Mouse (Mus musculus) c-Kit-positive CD71-negative TER-119-negative erythroid progenitor cells, embryonic 14.5 days (primary cell): Measurements from ENCODE around the gene Krtap12-1.
"Not testable (repeated sequence)": the region's sequence is repeated elsewhere in the genome, so short reads cannot be mapped to it uniquely, and the experiment has no call there.

Experiments
- DNase-seq: peaks from one replicate; pipeline ENCODE4 v3.0.0-alpha.2; 2013; ENCODE audit warnings: low read depth

The Krtap12-1 gene

DNA sequence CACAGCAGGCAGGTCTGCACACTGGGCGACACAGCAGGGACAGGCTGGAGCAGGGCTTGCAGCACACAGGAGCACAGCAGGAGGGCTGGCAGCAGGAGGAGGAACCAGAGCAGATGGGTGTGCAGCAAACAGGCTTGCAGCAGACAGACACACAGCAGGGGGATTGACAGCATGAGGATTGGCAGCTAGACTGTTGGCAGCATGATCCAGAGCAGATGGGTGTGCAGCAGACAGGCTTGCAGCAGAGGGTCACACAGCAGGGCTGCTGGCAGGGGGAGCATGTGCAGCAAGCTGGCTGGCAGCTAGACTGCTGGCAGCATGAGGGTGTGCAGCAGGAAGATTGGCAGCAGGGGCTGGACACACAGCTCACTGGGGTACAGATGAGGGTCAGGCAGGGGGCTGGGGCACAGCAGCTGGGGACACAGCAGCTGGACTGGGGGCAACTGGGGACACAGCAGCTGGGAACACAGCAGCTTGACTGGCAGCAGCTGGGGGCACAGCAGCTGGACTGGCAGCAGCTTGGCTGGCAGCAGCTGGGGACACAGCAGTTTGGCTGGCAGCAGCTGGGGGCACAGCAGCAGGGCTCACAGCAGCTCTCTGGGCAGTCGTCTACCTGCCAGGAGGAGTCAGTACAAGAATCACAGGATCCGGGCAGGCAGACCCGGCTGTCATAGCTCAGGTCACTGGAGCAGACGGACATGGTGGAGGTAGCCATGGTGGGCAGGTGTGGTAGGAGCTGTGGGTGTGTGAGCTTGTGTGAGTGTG lies 21.7 kb downstream of the Krtap12-1 start, which contains the start of gene Gm18596:
Gene Gm18596 (minus strand): TSS at position 715 of the 765 bp plus-strand sequence.
- not testable (repeated sequence) for DNase-seq

DNA sequence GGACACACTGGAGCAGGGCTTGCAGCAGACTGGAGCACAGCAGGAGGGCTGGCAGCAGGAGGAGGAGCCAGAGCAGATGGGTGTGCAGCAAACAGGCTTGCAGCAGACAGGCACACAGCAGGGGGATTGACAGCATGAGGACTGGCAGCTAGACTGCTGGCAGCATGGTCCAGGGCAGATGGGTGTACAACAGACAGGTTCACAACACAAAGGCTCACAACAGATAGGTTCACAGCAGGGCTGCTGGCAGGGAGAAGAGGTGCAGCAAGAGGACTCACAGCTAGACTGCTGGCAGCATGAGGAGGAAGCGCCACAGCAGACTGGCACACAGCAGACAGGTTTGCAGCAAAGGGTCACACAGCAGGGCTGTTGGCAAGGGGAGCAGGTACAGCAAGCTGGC lies 30.3 kb downstream of the Krtap12-1 start:
- not testable (repeated sequence) for DNase-seq

DNA sequence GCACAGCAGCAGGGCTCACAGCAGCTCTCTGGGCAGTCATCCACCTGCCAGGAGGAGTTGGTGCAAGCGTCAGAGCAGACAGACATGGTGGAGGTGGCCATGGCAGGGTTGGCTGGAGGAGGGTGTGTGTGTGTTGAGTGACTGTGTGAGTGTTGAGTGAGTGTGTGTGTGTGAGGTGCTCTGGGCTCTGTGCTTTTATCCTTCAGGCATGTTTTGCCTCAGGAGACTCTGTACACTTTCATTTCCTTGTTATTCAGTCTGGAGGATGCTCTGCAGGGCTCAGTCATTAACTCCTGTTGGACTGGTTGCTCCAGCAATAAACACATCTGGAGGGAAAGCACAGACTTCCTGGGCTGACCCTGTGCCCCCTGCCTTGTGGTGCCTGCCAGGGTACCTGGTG lies 30.9 kb downstream of the Krtap12-1 start, which contains the start of gene Gm9736:
Gene Gm9736 (minus strand): TSS at position 101 of the 400 bp plus-strand sequence.
- DNase-seq = not testable (repeated sequence)

DNA sequence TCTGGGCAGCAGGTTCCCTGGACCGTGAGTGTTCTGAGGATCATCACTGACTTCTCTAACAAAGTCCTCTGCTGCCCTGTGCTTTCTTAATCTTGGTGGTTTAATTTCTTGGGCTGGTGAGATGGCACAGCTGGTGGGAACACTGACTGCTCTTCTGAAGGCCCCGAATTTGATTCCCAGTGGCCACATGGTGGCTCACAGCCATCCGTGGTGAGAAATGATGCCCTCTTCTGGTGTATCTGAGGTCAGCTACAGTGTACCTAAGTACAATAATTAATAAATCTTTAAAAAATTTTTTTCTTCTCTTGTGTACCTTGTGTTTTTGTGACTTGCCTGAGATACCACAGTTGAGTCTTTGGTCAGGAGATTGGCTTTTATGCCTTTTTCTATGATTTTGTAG lies 31.9 kb downstream of the Krtap12-1 start:
- not testable (repeated sequence) for DNase-seq

DNA sequence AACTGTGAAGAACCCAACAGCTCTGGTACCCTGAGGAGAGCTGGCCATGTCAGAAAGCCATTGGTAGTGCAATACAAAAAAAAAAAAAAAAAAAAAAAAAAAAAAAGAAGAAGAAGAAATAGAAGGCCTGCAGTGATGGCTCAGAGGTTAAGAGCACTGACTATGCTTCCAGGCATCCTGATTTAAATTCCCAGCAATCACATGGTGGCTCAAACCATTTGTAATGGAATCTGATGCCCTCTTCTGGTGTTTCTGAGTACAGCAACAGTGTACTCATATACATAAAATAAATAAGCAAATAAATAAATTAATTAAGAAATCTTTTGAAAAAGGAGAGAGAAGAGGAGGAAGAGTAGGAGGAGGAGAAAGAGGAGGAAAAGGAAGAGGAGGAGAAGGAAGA lies 33.0 kb downstream of the Krtap12-1 start:
- DNase-seq = no peak

DNA sequence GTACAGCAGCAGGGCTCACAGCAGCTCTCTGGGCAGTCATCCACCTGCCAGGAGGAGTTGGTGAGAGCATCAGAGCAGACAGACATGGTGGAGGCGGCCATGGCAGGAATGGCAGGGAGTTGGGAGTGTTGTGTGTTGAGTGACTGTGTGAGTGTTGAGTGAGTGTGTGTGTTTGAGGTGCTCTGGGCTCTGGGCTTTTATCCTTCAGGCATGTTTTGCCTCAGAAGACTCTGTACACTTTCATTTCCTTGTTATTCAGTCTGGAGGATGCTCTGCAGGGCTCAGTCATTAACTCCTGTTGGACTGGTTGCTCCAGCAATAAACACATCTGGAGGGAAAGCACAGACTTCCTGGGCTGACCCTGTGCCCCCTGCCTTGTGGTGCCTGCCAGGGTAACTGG lies 39.2 kb downstream of the Krtap12-1 start, which contains the start of gene Gm3233:
Gene Gm3233 (minus strand): TSS at position 101 of the 400 bp plus-strand sequence.
- not testable (repeated sequence) for DNase-seq

DNA sequence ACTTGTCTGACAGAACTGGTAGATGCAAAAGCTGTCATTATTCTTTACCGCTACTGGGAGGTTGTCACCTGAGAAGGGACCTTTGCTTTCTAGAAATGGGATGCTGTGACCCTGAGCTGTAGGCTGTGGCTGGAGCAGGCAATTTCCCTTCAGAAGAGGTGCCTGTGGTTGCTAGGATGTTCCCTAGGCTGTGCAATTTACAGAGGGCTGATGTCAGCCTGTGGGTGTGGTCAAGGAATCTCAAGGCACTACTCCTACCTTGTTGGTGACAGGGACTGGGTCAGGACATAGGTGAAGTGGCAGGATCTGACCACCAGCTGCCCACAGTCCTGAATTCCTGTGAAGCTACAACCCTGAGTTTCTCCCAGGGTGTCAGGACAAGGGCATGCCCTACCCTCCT lies 49.3 kb downstream of the Krtap12-1 start:
- no peak for DNase-seq
